Mouse (Mus musculus) large intestine, adult 2 months (tissue): ENCODE results near the gene Cplx3. TPM values are rescaled to one million over a fixed set of nuclear protein-coding genes. Genes with fewer than 3 reads are reported as not detected.
A peak's percentile ranks its signal among the peaks of the same experiment; 100 is the strongest.

Experiments used
- DNase-seq: peaks from one replicate; pipeline ENCODE4 v3.0.0-alpha.2; 2012; ENCODE audit warnings: low read depth, low spot score
- WGBS: fragments of 180-500 bp; shearing (Covaris S2); methylation state at CpG from one replicate; pipeline ENCODE4 v1.1.7; 2018; 5-methylcytosine and 5-hydroxymethylcytosine counted together
- polyA plus RNA-seq: library from polyadenylated mRNA; depleted of rRNA; stranded (reverse); fragments of >200 nt; gene quantifications from 2 replicates; pipeline ENCODE4 v1.2.3, GENCODE M21; 2012; rRNA removed

The Cplx3 gene
- not detected in 2 replicates for polyA plus RNA-seq

DNA sequence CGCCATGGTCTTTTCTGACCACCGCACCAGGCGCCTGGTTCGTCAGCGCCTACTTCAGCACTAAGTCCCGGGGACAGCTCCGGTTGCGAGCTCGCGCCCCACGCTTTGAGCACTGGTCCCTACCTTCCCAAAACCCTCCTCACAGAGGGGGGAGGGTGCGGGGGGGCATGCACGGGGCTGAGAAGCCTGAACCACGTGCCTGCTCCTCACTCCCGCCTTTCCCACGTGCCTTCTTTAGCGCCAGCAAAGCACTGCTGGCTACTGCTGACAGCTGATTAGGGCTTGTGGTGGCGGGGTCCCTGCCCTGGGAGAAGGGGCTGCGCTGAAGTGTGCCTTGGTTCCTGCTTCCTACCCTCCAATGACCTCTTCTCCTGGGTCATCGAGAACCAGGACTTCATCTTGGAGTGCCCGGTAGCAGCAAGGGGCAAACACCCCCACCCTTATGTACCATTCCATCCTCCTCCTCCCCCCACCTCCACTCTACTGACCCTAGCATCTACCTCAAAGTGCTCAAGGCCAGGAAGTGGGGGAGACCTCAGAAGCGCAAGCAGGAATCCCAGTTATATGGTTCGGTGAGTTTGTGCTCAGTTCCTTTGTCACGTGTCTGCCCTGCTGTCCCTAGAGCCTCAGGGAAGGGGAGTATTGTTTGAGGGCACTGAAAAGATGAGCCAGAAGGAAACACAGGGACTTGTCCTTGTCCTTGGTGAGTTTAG lies at the start of gene Cplx3:
TSS of gene Cplx3 (minus strand) at position 143 of the 713 bp plus-strand sequence.
- DNase-seq: no peak
- WGBS: 8% methylated on average over 24 of the region's 24 CpGs

DNA sequence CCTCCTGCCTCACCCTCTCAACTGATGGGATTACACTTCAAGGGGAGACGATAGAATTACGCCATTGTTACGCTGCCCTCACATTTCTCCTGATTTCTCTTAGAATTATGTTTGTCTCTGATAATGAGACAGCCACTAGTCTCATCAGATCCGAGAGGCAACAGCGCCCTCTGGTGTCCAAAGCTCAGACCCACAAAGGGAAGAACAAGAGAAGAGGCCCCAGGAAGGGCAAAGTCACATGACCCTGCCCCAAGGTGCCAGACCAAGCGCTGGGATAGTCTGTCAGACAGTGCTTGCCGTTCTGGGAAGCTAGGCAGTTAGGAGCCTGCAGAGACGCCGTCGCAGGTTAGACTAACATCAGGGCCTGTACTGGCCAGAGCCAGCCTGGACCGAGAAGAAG lies 49.7 kb upstream of the Cplx3 start:
- DNase-seq: peak; percentile 96
- WGBS: 1% methylated on average over 11 of the region's 11 CpGs

- WGBS: 79% methylated on average over 1 of the region's 1 CpGs
- no peak for DNase-seq
Measured at GRCm38 (mm10) chr9:57654966-57655365, 48.9 kb upstream of the Cplx3 start.

- 74% methylated on average over 5 of the region's 5 CpGs for WGBS
- no peak for DNase-seq
Measured at GRCm38 (mm10) chr9:57653283-57653682, 47.2 kb upstream of the Cplx3 start, which contains the start of gene Csk. Gene Csk, minus strand, starts transcription at chr9:57653631.

- WGBS: 74% methylated on average over 3 of the region's 3 CpGs
- DNase-seq: no peak
Measured at GRCm38 (mm10) chr9:57652855-57653254, 46.8 kb upstream of the Cplx3 start.

DNA sequence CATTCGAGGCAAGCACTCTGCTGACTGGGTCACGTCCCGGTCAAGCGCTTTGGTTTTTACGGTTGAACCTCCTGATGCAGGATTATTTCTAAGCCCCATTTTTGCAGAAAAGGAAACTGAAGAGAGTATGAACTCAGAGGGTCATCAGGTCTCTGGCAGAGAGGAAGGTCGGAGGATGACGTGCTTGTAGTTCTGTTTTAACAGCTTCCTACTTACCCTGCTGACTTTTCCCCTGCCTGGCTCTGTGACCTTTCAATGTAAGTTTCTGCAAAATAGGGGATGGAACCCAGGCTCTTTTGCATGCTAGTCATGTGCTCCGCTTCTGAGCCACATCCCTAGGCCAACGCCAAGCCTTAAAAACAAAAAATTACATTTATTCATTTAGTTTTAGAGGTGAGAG lies 46.3 kb upstream of the Cplx3 start:
- no peak for DNase-seq
- WGBS: 82% methylated on average over 9 of the region's 9 CpGs

- 63% methylated on average over 6 of the region's 6 CpGs for WGBS
- DNase-seq: no peak
Measured at GRCm38 (mm10) chr9:57650786-57651311, 44.8 kb upstream of the Cplx3 start.

- no peak for DNase-seq
- WGBS: 91% methylated on average over 6 of the region's 6 CpGs
Measured at GRCm38 (mm10) chr9:57650130-57650785, 44.2 kb upstream of the Cplx3 start.

DNA sequence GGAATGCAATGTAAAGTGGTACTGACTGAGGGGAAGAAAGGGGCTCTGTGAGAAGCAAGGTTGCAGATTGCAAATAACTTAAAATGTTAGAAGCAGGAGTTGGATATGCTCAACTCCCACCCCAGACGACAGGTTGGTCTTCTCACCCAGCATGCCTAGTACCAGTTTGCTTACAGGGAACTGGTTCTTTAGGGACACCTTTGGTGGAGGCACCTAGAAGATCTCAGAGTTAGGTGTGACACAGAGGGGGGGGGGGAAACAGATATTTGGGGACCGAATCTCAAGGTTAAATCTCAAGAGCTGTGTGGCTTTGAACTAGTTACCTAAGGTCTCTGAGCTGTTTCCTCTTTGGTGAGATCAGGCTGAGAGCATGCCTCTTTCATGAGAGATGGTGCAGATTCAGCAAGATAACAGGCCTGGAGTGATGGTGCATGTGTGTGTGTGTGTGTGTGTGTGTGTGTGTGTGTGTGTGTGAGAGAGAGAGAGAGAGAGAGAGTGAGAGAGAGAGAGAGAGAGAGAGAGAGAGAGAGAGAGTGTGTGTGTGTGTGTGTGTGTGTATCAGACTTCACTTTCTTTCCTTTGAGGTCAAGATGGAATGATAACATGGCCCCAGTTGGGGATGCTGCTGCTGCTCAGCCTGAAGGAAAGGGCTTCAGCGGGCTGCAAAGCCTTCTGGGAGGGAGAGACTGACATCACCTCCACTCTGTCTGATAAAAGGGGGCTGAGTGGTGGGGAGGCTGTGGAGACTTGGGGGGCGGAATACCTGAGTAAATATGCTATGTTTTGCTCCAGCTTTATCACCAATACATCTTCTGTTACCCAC lies 41.4 kb upstream of the Cplx3 start:
- 27% methylated on average over 4 of the region's 4 CpGs for WGBS
- DNase-seq: no peak

DNA sequence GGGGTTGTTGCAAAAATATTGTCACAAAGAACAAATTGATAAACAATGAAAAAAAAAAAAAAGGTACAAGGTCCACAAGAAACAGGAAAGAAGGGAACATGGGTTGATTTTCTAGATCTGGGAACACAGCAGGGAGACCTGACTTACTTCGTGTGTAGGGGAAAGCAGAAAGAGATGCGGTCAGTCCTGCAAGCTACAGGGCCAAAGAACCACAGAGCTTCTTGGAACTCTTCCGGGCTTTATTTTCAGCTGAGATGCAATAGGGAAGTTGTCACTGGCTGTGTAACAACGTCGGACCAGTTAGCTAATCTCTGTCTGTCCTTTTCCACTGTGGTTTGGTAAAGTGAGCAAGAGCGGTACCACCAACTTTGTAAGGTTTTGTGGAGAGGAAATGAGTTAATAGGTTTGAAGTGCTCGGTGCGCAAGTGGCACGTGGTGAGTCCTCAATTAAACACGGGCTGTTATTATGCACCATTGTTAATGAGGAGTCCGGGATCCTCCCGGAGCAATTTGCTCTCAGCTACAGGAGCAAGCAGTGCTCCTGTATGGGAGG lies 40.5 kb upstream of the Cplx3 start:
- DNase-seq: no peak
- 16% methylated on average over 12 of the region's 12 CpGs for WGBS

DNA sequence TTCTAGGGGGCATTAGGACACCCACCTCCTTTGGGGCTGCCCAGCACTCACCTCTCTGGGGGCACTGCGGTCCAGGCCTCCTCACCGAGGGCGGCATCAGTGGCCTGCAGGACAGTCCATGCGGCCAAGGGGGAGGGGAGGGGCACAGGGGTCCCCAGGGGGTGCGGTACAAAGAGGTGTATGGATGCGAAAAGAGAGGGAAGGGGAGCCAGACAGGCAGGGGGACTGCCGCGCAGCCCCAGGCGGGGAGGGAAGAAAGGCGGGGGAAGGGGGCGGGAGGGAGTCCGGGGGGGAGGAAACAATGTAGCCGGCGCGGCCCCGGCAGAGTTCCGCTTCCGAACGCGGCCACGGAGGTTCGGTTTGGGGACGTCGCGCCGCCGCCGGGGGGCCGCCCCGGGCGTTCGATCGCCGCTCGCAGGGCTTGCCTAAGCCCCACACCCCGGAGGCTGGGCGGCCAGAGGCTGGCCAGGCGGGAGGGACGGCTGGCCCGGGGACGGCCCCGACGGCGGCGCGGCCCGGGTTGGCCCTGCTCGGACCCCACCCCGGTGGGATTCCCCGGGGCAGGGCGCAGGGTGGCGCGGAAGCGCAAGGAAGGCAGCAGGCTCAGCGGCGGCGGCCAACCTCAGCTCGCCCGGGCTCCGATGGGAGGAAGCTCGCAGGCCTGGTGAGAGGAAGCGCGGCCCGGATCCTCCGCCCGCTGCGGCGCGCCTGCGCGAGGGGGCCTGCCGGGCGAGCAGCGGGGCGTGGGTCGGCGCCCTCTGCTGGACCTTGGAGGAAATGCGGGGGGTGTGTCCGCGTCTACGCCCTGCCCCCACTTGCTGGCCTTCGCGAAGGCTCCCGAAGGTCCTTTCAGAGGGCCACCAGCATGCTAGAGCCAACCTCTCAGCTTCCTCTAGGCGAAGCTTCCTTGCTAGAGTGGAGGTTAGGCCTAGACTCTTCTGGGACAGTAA lies 39.1 kb upstream of the Cplx3 start:
- WGBS: under 1% methylated on average over 84 of the region's 85 CpGs

GRCm38 (mm10) chr9:57644442-57644943 lies 38.4 kb upstream of the Cplx3 start:
- 1% methylated on average over 18 of the region's 18 CpGs for WGBS
- no peak for DNase-seq

More for the DNA sequence above, 39.1 kb upstream of the Cplx3 start:
- no peak for DNase-seq

DNA sequence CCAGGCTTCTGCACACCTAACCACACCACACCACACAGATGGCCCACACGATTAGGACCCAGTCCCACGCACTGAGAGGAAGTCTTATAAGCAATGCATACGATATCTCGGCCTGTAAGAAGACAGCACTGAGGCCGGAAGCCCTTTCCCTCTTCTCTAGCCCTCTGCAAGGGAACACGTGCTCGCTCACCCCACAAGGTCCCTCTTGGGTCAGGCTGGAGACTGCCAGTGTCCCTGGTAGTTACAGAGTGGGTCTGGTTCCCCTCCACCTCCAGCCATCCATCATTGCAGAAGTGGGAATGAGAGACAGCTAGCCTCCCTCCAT lies 37.7 kb upstream of the Cplx3 start:
- WGBS: 18% methylated on average over 7 of the region's 7 CpGs
- DNase-seq: no peak

GRCm38 (mm10) chr9:57643169-57643855 lies 37.2 kb upstream of the Cplx3 start:
- 19% methylated on average over 9 of the region's 9 CpGs for WGBS
- no peak for DNase-seq

- WGBS: 71% methylated on average over 13 of the region's 13 CpGs
- no peak for DNase-seq
Measured at GRCm38 (mm10) chr9:57641775-57642550, 35.9 kb upstream of the Cplx3 start.

- no peak for DNase-seq
- WGBS: 67% methylated on average over 1 of the region's 1 CpGs
Measured at GRCm38 (mm10) chr9:57641022-57641421, 34.9 kb upstream of the Cplx3 start.

GRCm38 (mm10) chr9:57640384-57640783 lies 34.3 kb upstream of the Cplx3 start:
- no peak for DNase-seq
- WGBS: 2% methylated on average over 15 of the region's 15 CpGs
